Mouse (Mus musculus): ENCODE results near the gene Mettl8.

DNA sequence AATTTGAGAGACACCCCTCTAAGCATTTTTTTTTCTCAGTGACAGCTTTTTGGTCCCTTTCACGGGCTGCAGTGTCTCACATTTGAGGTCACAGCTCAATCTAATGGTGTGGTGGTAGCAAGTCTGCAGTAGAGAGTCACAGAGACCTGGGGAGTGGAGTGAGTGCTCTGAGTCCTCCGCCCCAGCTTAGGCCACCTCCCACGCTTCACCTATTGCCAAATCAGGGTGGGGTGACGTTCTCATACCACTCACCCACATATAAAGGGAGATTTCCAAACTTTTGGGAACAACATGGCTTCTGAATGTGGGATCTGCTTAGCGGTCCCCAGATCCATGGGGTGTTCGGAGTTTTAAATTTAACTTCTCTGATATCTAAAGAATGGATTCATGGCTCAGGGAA lies 132.6 kb downstream of the Mettl8 start:
- TF ChIP-seq CTCF (IDR thresholded peaks at IDR 0.05; ENCODE audit: borderline replicate concordance, control insufficient read depth, extremely low read depth, insufficient read depth, low read length, poor library complexity) (no peak), POLR2A (IDR thresholded peaks at IDR 0.05; ENCODE audit: control insufficient read depth, extremely low read depth, insufficient read depth, low read length, poor library complexity) (no peak)

Data from thymus, adult 2 months (tissue).